Mouse (Mus musculus): ENCODE measurements around the gene 2210011C24Rik.
A peak's percentile ranks its signal among the peaks of the same experiment; 100 is the strongest.

Gene 2210011C24Rik

GRCm38 (mm10) chr8:84011705-84012498, at the start of gene 2210011C24Rik:
TSS of gene 2210011C24Rik (minus strand) at chr8:84012171.
- DNase-seq (ENCODE audit: low read depth, low spot score): no peak

DNA sequence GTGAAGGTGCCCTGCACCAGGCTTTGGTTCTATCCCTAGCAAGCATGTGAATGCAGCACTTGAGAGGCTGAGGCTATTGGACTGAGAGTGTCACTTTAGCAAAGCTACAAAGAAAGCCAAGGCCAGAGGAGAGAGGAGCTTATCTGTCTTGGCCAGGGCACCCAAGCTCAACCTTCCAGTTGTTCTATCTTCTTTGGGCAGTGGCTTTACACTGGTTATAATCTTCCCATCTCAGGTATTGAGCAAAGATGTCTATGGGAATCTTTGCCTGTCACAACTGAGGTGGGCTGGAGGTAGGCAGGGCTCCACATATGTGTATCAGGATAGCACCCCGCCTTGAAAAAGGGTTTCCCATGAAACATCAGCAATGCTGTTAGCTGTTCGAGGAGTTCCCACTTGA, 48.3 kb upstream of the 2210011C24Rik start:
- DNase-seq (ENCODE audit: low read depth, low spot score): no peak

DNA sequence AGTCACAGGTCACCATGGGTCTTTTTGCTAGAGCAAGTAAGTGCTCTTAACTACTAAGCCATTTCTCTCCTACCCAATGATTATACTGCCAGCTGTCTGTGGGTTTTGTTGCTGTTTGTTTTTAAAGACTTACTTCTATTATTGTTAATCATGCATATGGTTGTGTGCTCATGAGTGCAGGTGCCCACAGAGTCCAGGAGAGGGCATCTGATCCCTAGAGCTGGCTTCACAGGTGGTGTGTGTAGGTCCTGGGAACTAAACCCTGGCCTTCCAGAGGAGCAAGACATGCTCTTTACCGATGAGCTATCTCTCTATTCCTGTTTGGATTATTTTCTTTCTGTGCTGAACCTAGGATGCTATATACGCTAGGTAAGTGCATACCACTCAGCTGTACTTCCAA, 47.3 kb upstream of the 2210011C24Rik start:
- DNase-seq (ENCODE audit: low read depth, low spot score): no peak

- DNase-seq (ENCODE audit: low read depth, low spot score): no peak
Measured at GRCm38 (mm10) chr8:84057827-84058226, 45.9 kb upstream of the 2210011C24Rik start.

DNA sequence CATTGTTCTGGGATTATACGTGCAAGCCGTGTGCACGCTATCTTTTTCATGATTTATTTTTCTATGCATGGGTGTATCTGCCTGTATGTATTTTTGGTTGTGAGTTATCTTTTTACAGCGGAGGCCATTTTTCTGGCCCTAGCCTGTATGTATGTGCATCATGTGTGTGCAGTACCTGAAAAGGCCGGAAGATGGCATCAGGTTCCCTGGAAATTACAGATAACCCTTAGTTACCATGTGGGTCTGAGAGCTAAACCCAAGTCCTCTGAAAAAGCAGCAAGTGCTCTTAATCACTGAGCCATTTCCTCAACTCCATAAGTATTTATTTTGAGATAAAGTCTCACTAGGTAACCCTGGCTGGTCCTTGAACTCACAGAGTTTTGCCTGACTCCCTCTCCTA, 41.3 kb upstream of the 2210011C24Rik start:
- DNase-seq (ENCODE audit: low read depth, low spot score): no peak

- DNase-seq (ENCODE audit: low read depth, low spot score): no peak
Measured at GRCm38 (mm10) chr8:84052746-84053145, 40.8 kb upstream of the 2210011C24Rik start.

DNA sequence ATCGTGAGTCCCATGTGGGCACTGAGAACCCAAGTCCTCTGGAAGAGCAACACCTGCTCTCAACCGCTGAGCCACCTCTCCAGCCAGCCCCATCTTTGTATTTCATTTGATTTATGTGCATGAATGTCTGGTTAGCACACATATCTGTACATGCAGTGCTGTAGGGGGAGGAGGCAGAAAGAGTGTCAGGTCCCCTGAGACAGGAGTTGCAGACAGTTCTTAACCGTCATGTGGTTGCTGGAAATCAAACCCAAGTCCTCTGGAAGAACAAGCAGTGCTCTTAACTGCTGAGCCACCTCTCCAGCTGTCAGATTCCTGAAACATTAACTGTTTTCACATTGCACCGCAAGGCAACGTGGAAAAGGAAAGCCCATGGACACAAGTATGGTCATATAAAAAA, 36.2 kb upstream of the 2210011C24Rik start:
- no peak for DNase-seq (ENCODE audit: low read depth, low spot score)

- no peak for DNase-seq (ENCODE audit: low read depth, low spot score)
Measured at GRCm38 (mm10) chr8:84046505-84046904, 34.5 kb upstream of the 2210011C24Rik start.

- DNase-seq (ENCODE audit: low read depth, low spot score): no peak
Measured at GRCm38 (mm10) chr8:84044900-84045299, 32.9 kb upstream of the 2210011C24Rik start, which contains the start of gene Rln3. TSS of gene Rln3 (minus strand) at chr8:84045000.

DNA sequence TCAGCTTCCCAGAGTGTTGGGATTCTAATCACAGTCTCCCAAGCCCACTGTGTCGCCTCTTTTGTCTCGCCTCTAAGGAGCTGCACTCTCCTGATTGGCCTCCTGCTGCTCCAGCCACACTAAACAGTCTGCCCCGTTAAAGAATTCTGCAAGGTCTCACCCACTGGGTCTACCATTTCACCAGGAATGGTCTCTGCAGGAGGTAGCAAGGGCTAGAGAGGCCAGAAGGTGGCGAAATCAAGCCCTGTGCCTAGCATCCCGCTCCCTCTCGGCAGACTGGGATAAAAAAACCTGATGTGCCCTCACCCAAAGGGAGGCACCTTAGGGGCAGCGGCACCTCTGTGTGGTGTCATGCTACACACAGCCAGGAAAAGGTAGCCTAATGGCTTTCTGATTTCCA, 32.1 kb upstream of the 2210011C24Rik start:
- DNase-seq (ENCODE audit: low read depth, low spot score): no peak

DNA sequence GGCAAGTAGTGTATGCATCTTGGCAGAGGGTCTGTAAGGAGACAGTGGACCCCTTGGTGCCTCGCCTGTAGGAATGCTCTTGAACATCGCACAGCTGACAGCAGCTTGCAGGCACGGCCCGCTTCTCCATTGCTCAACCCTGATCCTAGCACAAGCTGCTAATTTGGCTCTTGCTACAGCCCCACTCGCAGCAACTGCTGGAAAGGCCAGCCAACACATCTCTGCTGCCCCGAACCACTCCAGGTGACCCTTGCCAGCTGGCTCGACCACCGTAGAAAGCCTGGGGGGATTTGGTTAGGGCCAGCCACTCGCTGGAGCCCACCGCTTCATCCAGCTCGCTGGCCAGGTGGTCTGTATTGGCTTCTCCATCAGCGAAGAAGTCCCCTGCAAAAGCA, 31.0 kb upstream of the 2210011C24Rik start:
- DNase-seq (ENCODE audit: low read depth, low spot score): no peak

DNA sequence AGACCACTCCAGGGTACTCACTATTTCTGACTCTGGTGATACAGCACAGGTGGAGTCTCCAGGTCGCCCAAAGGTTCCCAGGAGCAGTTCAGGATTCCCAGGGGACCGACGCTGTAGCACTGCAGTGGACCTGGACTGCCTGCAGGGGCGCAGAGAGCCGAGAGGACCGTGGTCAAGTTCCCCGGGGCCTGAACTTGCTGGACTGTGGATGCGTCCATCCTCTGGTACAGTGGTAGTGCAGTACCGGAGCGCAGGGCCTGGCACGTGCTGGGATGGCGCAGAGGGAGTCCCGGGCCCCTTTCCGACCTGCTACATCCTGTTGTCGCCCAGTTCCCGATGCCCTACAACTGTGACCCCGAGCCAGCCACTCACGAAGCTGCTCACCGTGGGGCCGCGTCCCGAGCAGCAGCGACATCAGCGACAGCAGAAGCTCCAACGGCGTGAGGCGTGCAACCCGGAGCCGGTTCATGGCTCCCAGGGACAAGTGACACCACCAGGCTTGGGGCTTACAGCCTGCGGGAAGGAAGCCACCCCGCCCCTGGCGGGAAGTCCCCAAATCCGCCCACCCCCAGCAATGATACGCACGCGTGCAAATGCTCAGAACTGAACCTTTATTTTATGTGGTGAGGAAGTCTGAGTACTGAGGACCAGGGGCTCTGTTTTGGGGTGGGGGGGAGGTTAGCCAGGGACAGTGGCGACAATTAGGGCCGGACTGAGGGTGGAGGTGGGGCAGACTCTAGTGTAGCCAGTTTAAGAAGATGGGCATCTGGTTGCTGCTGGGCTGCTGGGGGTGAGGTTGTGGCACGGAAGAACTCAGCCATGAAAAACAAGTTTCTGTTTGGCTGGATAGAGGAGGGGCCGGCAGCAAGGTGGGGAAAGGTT, 30.3 kb upstream of the 2210011C24Rik start, which contains the start of gene Il27ra:
Gene Il27ra, minus strand, starts transcription at position 524 of the 882 bp plus-strand sequence.
- DNase-seq (ENCODE audit: low read depth, low spot score): no peak

GRCm38 (mm10) chr8:84039050-84039449, 27.1 kb upstream of the 2210011C24Rik start:
- DNase-seq (ENCODE audit: low read depth, low spot score): peak; percentile 38

DNA sequence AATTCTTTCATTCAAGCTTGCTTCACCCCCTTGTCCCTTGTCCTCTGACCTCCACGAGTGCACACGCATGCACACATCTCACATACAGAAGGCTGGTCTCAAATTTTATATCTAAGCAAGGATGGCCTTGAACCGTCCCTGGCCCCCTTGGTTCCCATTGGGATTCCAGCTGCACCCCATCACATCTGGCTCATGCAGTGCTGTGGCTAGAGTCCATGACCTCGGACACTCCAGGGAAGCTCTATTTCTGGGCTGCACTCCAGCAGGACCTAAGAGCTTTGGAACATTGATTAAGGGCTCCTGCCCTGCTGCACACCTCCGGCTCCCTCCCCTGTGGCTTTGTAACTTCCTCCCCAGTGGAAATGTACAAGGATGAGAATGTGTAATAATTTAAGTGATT, 26.0 kb upstream of the 2210011C24Rik start:
- no peak for DNase-seq (ENCODE audit: low read depth, low spot score)

DNA sequence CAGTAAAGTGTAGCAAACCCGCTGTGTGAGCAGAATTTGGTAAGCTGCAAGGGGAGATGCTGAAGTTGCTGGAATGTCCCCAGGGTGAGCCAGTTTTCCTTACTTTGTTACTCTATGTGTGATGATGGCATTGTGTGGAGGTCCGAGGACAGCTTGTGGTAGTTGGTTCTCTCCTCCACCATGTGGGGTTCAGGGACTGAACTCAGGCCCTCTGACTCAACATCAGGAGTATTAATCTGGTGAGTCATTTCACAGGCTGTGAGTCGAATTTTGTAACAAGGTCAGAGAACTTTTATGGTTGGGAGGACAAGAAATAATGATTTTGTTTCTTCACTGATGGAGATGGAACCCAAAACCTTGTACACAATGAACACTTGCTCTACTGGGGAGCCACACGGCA, 20.8 kb upstream of the 2210011C24Rik start:
- no peak for DNase-seq (ENCODE audit: low read depth, low spot score)

- no peak for DNase-seq (ENCODE audit: low read depth, low spot score)
Measured at GRCm38 (mm10) chr8:84029272-84029671, 17.3 kb upstream of the 2210011C24Rik start.

GRCm38 (mm10) chr8:84027449-84027848, 15.5 kb upstream of the 2210011C24Rik start:
- DNase-seq (ENCODE audit: low read depth, low spot score): no peak

DNA sequence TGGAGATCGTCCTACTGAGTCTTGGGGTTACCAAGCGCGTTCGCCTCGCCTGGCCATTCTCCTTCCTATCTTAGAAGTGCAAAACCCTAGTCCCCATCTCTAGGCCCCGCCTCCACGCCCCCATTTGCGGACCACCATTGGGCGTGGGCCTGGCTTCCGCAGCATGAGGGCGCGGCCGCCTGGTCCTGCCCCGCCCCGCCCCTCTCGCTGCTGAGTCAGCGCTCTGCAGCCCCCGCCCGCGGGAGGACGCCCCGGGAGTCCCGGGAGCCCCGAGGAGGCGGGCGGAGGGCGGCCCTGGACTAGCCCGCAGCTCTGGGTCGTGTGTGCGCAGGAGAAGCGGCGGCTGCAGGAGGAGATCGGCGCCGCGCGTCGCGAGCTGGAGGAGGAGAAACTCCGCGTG, 13.9 kb upstream of the 2210011C24Rik start:
- DNase-seq (ENCODE audit: low read depth, low spot score): no peak

DNA sequence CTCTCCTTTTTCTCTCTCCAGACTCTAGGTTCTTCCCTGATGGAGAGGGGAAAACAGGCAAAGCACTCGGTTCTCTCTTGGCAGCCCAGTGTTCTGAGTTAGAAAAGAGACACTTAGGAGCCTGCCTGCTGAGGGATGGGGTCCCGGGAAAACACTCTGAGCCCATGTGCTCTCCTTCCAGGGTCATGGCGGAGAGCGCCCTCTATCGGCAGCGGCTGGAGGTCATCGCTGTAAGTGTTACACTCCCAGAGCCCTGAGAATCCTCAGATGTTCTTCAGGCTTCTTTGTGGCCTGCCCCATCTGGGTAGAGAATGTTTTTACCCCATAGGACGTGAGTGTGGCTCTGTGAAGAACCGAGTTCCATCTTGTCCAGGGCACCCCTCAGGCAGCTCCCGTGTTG, 12.2 kb upstream of the 2210011C24Rik start:
- no peak for DNase-seq (ENCODE audit: low read depth, low spot score)

DNA sequence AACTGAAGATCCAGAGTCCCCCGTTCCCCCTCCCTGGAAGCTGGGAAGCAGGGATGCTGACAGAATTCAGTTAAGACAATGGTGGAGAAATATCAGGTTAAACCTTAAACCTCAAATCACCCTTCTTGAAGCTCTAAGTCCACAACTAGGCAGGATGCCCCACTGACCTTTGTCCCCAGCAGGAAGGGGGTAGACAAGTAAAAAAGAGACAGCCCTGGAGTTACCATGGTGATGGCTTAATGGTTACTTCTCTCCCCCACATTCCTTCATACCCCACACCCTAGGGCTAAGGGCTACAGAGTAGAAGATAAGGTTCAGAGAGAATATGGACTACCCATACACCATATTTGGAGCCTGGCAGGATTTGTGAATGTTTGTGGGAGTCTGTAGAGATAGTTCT, 11.7 kb upstream of the 2210011C24Rik start:
- DNase-seq (ENCODE audit: low read depth, low spot score): no peak

DNA sequence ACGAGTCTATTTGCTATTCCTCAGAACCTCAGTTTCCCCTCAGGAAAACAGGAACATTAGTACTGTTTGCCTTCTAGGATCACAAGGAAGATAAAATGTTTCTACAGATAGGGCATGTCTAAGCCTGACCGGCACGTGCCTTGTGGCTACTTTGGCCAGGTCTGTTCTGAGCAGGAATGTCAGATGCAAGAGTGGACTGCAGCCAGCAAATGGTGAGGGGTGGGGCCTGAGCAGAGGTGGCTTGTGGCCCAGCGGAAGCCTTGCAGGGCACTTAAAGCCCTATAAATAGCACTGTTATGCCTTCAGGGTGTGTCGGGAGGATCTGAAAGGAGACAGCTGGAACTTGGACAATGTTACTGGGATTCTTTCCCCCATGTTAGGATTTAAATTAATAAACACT, 11.1 kb upstream of the 2210011C24Rik start:
- DNase-seq (ENCODE audit: low read depth, low spot score): no peak

DNA sequence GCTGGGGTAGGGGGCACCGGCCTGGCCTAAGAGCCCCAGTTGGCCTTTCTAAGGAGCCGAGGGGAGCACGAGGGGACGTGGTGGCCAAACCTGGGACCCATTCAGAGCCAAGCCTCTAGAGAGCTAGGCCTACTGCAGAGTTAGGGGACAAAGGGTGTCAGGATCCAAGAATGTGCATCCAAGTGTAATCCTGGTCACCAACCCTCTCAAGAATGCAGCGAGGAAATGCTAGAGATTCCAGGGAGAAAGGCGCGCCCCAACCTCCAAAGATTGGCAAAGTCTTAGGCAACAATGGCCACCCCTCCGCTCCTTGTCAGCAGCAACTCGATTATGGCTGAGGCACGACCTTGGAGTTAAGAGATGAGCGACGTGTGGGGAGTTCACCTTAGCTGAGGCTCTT, 9.6 kb upstream of the 2210011C24Rik start:
- DNase-seq (ENCODE audit: low read depth, low spot score): no peak

GRCm38 (mm10) chr8:84021096-84021495, 9.1 kb upstream of the 2210011C24Rik start, which contains the start of gene Palm3:
TSS of gene Palm3 (plus strand) at chr8:84021471.
- DNase-seq (ENCODE audit: low read depth, low spot score): no peak
